Mouse (Mus musculus) thymus, postnatal 0 days (tissue): Measurements from ENCODE around the gene Sox5. TPM values are rescaled to one million over a fixed set of nuclear protein-coding genes. Genes with fewer than 3 reads are reported as not detected.

Source experiments
- DNase-seq: peaks from one replicate; pipeline ENCODE4 v3.0.0-alpha.2; 2015; ENCODE audit warnings: low spot score
- polyA plus RNA-seq: library from polyadenylated mRNA; unstranded; fragments of >200 nt; fragmentation: Nextera tagmentation; extraction: Ambion mirVana; gene quantifications from 2 replicates; pipeline ENCODE4 v1.2.1, GENCODE M21; 2015

Gene Sox5
- polyA plus RNA-seq, 1 experiment from 2014 or later = 1.2 TPM

- DNase-seq = no peak
Measured at GRCm38 (mm10) chr6:144451631-144452030, 330.1 kb downstream of the Sox5 start.

DNA sequence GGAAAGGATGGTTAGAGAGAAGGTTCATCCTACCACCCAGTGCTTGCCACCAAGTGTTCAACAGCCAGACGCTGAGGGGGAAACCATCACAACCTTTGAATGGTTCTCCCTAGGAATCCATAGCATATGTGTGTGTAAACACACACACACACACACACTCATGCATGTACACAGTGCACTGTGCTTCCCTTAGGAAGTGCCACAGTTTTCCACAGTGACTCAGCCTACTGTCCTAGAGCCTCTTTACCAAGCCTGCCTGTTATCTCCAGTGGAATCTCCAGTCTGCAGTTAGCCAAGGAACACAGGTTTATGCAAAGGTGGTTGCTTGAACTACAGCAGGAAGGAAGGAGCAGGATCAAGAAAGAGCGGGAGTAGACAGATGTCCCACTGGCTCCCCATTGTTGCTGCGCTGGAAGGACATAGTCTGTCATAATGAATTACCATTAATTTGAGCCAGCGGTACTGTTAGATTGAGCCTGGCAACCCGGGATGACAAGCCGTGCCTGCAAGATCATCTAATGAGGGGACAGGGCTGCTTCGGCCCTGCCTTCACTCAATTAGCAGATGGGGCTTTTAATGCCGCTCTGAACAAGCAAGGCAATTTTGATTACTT lies 335.9 kb downstream of the Sox5 start:
- DNase-seq = no peak

DNA sequence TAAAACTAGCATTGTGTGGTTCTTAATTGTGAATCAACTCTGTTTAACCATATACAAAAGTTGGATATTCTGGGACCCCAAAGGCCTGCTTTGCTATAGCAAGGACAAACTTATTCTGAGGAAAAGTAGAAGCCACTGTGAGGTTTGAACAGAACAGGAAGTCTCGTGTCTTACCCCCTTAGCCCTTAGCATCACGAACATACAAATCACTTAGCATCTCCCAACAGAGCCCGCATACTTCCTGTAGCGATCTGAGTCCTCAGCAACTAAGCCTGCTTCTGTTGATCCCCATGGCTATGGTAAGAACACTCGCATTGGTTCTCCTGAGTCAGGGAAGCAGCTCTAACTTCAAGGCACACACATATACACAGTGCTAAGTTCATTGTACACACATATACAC lies 337.4 kb downstream of the Sox5 start:
- DNase-seq = no peak

- DNase-seq = no peak
Measured at GRCm38 (mm10) chr6:144443681-144444080, 338.1 kb downstream of the Sox5 start.

- no peak for DNase-seq
Measured at GRCm38 (mm10) chr6:144429276-144429675, 352.5 kb downstream of the Sox5 start.

DNA sequence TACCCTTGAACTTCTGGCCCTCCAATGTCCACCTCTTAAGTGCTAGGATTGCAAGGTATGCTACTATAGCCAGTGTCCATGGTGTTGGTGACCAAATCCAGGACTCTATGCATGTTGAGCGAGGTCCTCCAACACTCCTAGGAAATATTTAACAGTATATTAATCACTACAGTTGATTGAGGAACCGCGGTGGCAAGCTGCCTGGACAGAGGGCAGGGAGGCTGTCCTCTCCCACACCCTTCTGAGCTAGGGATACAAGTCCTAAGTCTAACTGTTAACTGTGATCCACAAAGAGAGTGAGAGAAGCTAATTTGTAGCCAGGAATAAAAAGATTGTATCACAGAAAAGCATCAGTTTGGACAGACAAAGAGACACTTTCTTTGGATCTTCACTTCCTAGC lies 373.7 kb downstream of the Sox5 start:
- DNase-seq = no peak

- no peak for DNase-seq
Measured at GRCm38 (mm10) chr6:144398115-144398514, 383.7 kb downstream of the Sox5 start.

GRCm38 (mm10) chr6:144393151-144393550 lies 388.6 kb downstream of the Sox5 start:
- DNase-seq = no peak

- DNase-seq = no peak
Measured at GRCm38 (mm10) chr6:144389333-144390054, 392.3 kb downstream of the Sox5 start.

DNA sequence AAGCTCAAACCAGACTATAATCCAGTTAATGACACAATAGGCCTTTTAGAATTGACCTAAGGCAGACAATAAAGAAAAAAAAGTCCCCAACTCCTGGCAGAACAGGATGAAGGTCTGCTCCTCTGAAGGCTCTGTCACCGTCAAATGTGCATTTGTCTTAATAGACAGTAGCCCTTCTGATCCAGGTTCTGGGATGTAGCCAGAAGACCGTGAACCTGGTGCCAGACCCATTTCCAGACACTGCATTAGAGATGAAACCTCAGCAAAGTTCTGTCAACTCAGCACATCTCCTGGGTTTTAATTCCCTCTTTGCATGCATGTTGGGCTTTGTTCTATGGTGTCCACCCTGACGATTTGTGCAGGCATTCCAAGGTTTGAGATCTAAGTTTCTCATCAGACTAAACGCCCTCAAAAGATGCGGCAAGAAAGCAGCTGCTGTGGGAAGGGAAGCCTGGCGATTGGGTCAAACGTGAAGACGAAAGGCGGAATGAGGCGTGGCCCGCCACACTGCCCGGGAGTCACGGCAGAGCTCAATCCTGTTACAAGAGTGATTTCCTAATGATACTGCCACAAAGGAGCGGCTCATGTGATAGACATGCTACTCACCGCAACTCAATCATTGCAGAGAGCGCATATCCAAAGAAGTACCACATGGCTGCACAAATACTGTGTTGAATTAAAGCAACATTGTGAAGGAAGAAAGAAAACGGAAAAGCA lies 394.1 kb downstream of the Sox5 start:
- no peak for DNase-seq

- no peak for DNase-seq
Measured at GRCm38 (mm10) chr6:144380641-144381040, 401.1 kb downstream of the Sox5 start.

DNA sequence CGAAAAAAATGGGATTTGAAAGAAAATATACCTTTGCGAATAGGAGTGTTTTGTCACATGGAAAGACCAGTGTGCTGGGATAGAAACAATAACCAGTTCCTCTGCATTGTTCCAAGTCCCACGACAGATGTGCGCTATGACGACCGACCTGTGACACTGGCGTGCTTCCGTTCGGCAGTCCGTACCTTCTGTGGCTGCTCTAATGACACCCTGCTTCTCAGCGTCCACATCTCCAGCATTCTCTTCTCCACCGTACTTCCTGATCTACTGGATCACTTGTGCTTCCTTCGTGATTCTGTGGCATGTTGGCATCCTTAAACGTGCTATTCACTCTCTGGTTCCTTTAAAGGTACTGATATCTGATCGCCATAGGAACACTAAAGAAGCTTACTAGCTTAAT lies 401.6 kb downstream of the Sox5 start:
- no peak for DNase-seq

GRCm38 (mm10) chr6:144374810-144375209 lies 407.0 kb downstream of the Sox5 start:
- DNase-seq = no peak

GRCm38 (mm10) chr6:144370699-144371098 lies 411.1 kb downstream of the Sox5 start:
- DNase-seq = no peak

- no peak for DNase-seq
Measured at GRCm38 (mm10) chr6:144367626-144368077, 414.1 kb downstream of the Sox5 start.

- no peak for DNase-seq
Measured at GRCm38 (mm10) chr6:144361267-144362038, 420.3 kb downstream of the Sox5 start.

GRCm38 (mm10) chr6:144357081-144357480 lies 424.7 kb downstream of the Sox5 start:
- DNase-seq = no peak

DNA sequence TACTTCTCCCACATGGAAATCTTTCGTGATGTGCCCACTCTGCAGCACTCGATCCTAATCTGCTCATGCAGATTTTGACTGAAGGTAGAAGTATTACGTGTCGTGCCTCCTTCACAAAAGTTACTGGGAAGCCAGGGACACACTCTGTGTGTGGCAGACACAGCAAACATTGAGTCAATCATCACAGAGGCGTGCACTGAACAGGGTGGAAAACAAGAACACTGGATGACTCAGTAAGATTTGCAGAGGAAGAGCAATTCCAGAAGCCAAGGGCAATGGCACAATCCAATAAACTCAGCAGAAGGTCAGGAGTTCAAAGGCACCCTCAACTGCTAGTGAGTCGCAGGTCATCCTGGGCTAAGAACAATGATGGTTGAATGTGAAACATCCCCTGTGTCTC lies 430.7 kb downstream of the Sox5 start:
- no peak for DNase-seq

GRCm38 (mm10) chr6:144343338-144343737 lies 438.4 kb downstream of the Sox5 start:
- DNase-seq = no peak

- no peak for DNase-seq
Measured at GRCm38 (mm10) chr6:144339554-144339953, 442.2 kb downstream of the Sox5 start.

- DNase-seq = no peak
Measured at GRCm38 (mm10) chr6:144339006-144339405, 442.8 kb downstream of the Sox5 start.

DNA sequence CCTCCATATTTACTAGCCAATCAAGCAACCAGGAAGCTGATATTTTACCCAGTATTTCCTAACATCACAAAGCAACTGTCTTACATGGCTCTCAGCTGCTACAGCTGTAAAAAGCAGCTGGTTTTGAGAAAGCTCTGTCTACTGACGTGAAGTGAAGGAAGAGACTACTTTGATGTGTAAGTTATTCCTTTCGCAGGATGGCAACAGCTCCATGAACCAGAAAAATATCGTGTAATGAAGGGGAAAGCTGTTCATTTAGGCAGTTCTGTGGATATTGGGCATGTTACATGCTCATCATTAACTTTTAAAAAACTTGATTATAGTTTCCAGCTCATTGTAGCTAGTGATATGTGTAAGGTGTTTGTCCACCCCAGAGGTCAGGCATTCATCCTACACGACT lies 443.6 kb downstream of the Sox5 start:
- DNase-seq = no peak
